Mouse (Mus musculus) stomach, embryonic 16.5 days (tissue): ENCODE measurements around the gene Sall4. TPM values are rescaled to one million over a fixed set of nuclear protein-coding genes. Genes with fewer than 3 reads are reported as not detected.

Experiments used
- ATAC-seq: fragments of 200-750 bp; cut with Nextera tagmentation; 2 replicates; pipeline ENCODE4 v1.8.0; 2017; ENCODE audit warnings: moderate number of reproducible peaks, moderate TSS enrichment; ENCODE audit not compliant: insufficient read depth, low FRiP score
- H3K27ac ChIP-seq: fragments of 300-500 bp; sonication (generic); 2 replicates; pipeline ENCODE4 v1.5.1; 2014; ENCODE audit warnings: low read length
- H3K27me3 ChIP-seq: fragments of 300-500 bp; sonication (generic); 2 replicates; pipeline ENCODE4 v1.6.1; 2014; ENCODE audit warnings: low read length, control low read depth, mixed read lengths; ENCODE audit not compliant: control insufficient read depth, insufficient read depth
- H3K36me3 ChIP-seq: fragments of 300-500 bp; sonication (generic); 2 replicates; pipeline ENCODE4 v1.6.1; 2014; ENCODE audit warnings: low read length; ENCODE audit not compliant: control insufficient read depth, insufficient read depth
- H3K4me1 ChIP-seq: fragments of 300-500 bp; sonication (generic); 2 replicates; pipeline ENCODE4 v1.6.1; 2014; ENCODE audit warnings: low read length, control low read depth, mixed read lengths; ENCODE audit not compliant: control insufficient read depth, insufficient read depth
- H3K4me2 ChIP-seq: fragments of 300-500 bp; sonication (generic); 2 replicates; pipeline ENCODE4 v1.6.1; 2014; ENCODE audit warnings: low read depth, low read length, mixed read lengths
- H3K4me3 ChIP-seq: fragments of 300-500 bp; sonication (generic); replicated peaks from 2 replicates; pipeline ENCODE4 v1.5.1; 2014; ENCODE audit warnings: mild to moderate bottlenecking, low read length
- H3K9ac ChIP-seq: fragments of 300-500 bp; sonication (generic); 2 replicates; pipeline ENCODE4 v1.6.1; 2014; ENCODE audit warnings: low read length
- H3K9me3 ChIP-seq: fragments of 300-500 bp; sonication (generic); replicated peaks from 2 replicates; pipeline ENCODE4 v1.6.1; 2016; ENCODE audit warnings: low read length, control low read depth; ENCODE audit not compliant: control insufficient read depth
- WGBS: fragments of 180-500 bp; shearing (Covaris S2); extraction: QIAGEN DNeasy Blood & Tissue Kit; methylation state at CpG from one replicate; pipeline ENCODE4 v1.1.7; 2014; 5-methylcytosine and 5-hydroxymethylcytosine counted together
- polyA plus RNA-seq: library from polyadenylated mRNA; unstranded; fragments of >200 nt; fragmentation: Nextera tagmentation; extraction: Ambion mirVana; gene quantifications from 2 replicates; pipeline ENCODE4 v1.2.1, GENCODE M21; 2015

Gene Sall4
- polyA plus RNA-seq, 1 experiment from 2014 or later, result 0.52 TPM

DNA sequence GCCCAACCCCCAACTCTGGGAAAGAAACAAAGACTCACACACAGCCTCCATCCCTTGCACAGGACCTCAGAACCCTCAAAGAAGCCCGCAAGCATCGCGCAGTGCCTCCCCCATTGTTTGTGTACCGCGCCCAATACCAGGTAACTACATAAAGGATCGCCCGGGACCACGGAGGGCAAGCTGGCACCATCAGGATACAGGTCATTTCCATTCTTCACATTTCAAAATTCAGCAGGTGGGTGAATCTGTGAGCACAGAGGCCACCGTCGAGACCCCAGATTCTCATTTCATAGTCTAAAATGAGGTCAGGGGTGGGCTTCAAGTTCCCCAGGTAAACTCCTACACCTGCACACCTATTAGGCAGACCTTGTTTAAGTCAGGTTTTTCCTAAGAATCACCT is 27.2 kb downstream of the Sall4 start:
- H3K4me2 ChIP-seq, result peak overlapping the region; percentile 81
- no peak for ATAC-seq
- H3K9ac ChIP-seq, result no peak overlapping the region
- no peaks in the 10 kb centered on the region for H3K9me3 ChIP-seq
- WGBS, result 83% methylated on average over 10 of the region's 10 CpGs
- H3K27me3 ChIP-seq, result no peaks in the 10 kb centered on the region
- no peaks in the 10 kb centered on the region for H3K36me3 ChIP-seq
- H3K4me1 ChIP-seq, result no peaks in the 10 kb centered on the region; the same call in 1 of the 2 replicates
- H3K4me3 ChIP-seq, result peak overlapping the region; percentile 82
- H3K27ac ChIP-seq, result peak overlapping the region; percentile 84

DNA sequence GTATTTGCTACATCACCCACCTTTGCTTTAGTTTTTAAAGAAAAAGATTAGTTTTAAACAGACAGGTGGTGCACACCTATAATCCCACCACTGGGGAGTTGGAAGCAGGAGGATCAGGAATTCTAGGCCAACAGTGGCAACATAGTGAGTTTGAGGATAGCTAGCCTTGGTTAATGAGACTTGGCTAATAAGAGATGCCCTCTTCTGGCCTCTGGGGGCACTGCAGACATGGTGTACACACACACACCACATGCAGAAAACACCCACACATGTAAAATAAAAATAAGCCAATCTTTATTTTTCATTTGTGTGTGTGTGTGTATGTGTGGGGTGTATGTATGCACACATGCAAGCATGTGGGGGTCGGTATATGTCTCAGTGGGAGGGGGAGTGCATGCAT is 28.9 kb downstream of the Sall4 start:
- Histone ChIP-seq H3K4me3 (no peak overlapping the region), H3K27me3 (no peaks in the 10 kb centered on the region), H3K4me1 (peaks cover 2% of the 10 kb centered on the region; the same call in 1 of the 2 replicates), H3K36me3 (no peaks in the 10 kb centered on the region), H3K4me2 (no peak overlapping the region), H3K9me3 (no peaks in the 10 kb centered on the region), H3K9ac (no peak overlapping the region), H3K27ac (no peak overlapping the region)
- ATAC-seq, result no peak
- 100% methylated on average over 1 of the region's 1 CpGs for WGBS

DNA sequence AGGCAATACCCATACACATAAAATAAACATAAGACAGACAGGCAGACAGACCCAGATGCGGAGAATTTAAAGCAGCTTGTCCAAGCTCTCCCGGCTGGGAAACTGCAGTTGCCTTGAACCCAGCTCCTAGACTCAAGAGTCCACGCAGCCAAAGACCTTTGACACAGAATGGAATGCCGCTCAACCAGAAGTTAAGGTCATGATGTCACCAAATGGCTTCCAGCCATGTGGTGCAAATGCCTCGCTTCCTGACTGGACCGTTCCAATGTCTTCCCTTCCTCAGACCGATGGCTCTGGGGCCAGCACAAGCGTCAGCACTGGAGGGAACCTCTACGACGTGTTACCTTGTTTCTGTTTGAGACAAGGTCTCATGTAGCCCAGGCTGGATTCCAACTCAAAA is 29.9 kb downstream of the Sall4 start:
- whole genome bisulfite sequencing, result 81% methylated on average over 10 of the region's 10 CpGs
- ATAC-seq, result no peak
- no peak overlapping the region for H3K27ac ChIP-seq
- H3K9me3 ChIP-seq, result no peaks in the 10 kb centered on the region
- no peaks in the 10 kb centered on the region for H3K27me3 ChIP-seq
- peaks cover 2% of the 10 kb centered on the region; the same call in 1 of the 2 replicates for H3K4me1 ChIP-seq
- H3K4me2 ChIP-seq, result no peak overlapping the region
- H3K4me3 ChIP-seq, result no peak overlapping the region
- no peak overlapping the region for H3K9ac ChIP-seq
- no peaks in the 10 kb centered on the region for H3K36me3 ChIP-seq

DNA sequence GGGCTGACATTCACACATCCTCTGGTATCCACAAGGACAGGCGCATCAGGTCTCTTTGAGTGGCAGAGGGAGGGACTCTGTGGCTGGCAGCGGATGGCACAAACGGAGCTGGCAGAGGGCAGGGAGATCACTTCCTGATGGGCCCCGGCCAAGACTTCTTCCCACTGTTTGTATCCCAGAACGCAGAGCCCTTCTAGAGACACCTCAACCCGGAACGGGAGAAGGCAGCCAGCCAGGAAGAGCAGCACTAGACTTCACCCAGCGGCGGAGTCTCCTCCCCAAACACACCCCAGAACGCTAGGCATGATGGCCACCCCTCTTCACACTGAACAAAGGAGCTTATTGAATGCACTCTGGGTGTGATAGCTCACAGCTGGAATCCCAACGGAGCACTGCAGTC is 33.7 kb downstream of the Sall4 start:
- WGBS, result 43% methylated on average over 11 of the region's 11 CpGs
- no peaks in the 10 kb centered on the region for H3K27me3 ChIP-seq
- peak; percentile 48; the same call in 1 of the 2 replicates for ATAC-seq
- 0 out of 2 replicates have a peak, but pooled peaks cover 2% of the 10 kb centered on the region for H3K4me1 ChIP-seq
- H3K9ac ChIP-seq, result no peak overlapping the region
- no peaks in the 10 kb centered on the region for H3K9me3 ChIP-seq
- no peaks in the 10 kb centered on the region for H3K36me3 ChIP-seq
- no peak overlapping the region for H3K27ac ChIP-seq
- H3K4me3 ChIP-seq, result no peak overlapping the region
- no peak overlapping the region for H3K4me2 ChIP-seq

DNA sequence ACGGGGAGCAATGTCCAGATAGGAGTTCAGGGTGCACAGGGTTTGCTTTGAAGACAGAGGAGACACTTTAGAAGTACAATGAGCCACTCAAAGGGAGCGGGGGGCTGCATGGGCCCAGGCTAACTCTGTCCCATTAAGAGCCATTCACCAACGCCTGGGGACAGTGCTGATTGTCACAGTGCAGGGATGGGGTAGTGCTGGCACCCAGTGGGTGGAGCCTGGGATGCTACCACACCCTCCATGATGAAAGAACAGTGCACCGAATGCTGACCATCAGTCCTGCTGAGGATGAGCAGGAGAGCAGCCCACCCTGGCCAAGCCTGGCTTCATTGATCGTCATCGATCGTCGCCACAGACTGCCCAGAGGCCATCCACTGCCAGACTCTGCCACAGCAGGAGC is 36.5 kb downstream of the Sall4 start:
- Histone ChIP-seq H3K4me2 (no peak overlapping the region), H3K27ac (no peak overlapping the region), H3K36me3 (no peaks in the 10 kb centered on the region), H3K9me3 (no peaks in the 10 kb centered on the region), H3K9ac (no peak overlapping the region), H3K4me3 (no peak overlapping the region), H3K27me3 (no peaks in the 10 kb centered on the region), H3K4me1 (0 out of 2 replicates have a peak, but pooled peaks cover 6% of the 10 kb centered on the region)
- WGBS, result 76% methylated on average over 8 of the region's 8 CpGs
- ATAC-seq, result no peak

DNA sequence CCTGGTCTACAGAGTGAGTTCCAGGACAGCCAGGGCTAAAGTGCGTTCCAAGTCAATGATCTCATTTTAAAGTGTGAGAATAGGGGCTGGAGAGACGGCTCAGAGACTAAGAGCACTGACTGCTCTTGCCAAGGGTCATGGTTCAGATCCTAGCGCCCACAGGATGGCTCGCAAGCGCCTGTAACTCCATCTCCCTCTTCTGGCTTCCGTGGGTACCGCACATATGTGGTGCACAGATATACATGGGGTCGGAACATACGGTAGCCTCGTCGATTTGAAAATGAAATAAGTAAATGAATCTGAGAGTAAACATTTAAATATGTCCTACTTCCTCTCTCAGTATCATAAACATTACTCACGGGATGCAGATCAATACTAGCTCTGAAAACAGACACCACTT is 38.0 kb downstream of the Sall4 start:
- no peak overlapping the region for H3K4me3 ChIP-seq
- no peaks in the 10 kb centered on the region for H3K9me3 ChIP-seq
- H3K36me3 ChIP-seq, result no peaks in the 10 kb centered on the region
- no peak for ATAC-seq
- WGBS, result 79% methylated on average over 12 of the region's 12 CpGs
- no peak overlapping the region for H3K9ac ChIP-seq
- 0 out of 2 replicates have a peak, but pooled peaks cover 6% of the 10 kb centered on the region for H3K4me1 ChIP-seq
- H3K27me3 ChIP-seq, result no peaks in the 10 kb centered on the region
- H3K27ac ChIP-seq, result no peak overlapping the region
- no peak overlapping the region for H3K4me2 ChIP-seq

DNA sequence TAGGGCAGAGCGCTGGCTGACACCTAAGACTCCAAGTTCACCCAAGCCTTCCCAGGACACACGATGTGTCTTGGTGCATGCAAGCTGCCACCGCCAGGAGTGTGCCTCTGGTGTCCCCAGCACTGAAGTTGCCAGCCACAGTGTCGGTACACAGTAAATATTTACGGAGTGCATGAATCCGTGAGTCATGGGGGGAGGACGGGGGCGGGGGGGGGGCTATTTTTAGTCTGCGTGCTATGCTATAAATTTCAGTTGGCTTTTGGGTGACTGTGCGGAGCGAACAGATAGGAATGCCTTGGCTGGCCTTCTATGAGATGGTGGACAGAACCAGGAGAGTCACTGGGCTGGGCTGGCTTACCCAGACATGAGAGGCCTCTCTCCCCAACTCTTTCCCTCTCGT is 39.7 kb downstream of the Sall4 start:
- H3K27me3 ChIP-seq, result no peaks in the 10 kb centered on the region
- H3K4me1 ChIP-seq, result 0 out of 2 replicates have a peak, but pooled peaks cover 4% of the 10 kb centered on the region
- no peak overlapping the region for H3K9ac ChIP-seq
- 60% methylated on average over 12 of the region's 12 CpGs for WGBS
- ATAC-seq, result no peak
- no peak overlapping the region for H3K27ac ChIP-seq
- H3K36me3 ChIP-seq, result no peaks in the 10 kb centered on the region
- no peak overlapping the region for H3K4me2 ChIP-seq
- no peak overlapping the region for H3K4me3 ChIP-seq
- H3K9me3 ChIP-seq, result no peaks in the 10 kb centered on the region

DNA sequence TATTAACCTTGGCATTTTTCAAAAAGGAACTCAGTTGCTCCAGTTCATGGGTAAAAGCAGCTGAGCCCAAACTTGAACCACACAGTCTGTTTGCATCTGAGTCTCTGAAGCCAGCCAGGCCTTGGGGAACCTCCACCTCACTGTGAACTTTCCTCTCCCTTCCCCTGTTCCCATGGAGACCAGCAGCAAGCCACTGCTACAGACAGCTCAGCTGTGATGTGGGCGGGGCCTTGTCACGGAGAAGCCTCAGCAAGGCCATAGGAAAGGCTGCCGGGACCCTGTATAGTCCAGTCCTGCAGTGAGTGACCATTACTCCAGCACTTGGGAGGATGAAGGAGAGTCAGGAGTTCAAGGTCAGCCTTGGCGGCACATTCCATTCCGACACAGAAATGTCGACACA is 41.7 kb downstream of the Sall4 start:
- H3K9ac ChIP-seq, result no peak overlapping the region
- peak; percentile 81 for ATAC-seq
- WGBS, result 34% methylated on average over 6 of the region's 6 CpGs
- no peak overlapping the region for H3K4me2 ChIP-seq
- H3K27ac ChIP-seq, result no peak overlapping the region
- 0 out of 2 replicates have a peak, but pooled peaks cover 4% of the 10 kb centered on the region for H3K4me1 ChIP-seq
- H3K9me3 ChIP-seq, result no peaks in the 10 kb centered on the region
- no peaks in the 10 kb centered on the region for H3K36me3 ChIP-seq
- no peaks in the 10 kb centered on the region for H3K27me3 ChIP-seq
- no peak overlapping the region for H3K4me3 ChIP-seq

DNA sequence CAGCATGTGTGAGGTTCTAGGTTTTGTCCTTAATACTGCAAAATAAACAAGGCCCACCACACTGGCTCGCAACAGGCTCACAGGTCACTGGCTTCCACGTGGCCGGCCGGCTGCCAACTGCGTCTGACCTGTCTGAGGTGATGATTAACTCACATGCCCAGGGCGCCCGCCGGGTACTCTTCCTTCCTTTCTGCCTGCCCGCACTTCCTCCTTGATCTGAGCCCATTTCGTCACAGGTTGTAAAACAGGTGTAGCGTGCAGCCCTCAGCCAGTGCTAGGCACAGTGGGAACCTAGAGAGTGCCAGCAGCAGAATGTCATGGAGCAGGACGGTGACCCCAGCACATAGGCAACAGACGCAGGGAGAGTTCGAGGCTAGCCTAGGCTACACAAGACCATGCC is 46.4 kb downstream of the Sall4 start:
- Histone ChIP-seq H3K9ac (no peak overlapping the region), H3K27me3 (no peaks in the 10 kb centered on the region), H3K4me3 (no peak overlapping the region), H3K9me3 (no peaks in the 10 kb centered on the region), H3K27ac (no peak overlapping the region), H3K36me3 (no peaks in the 10 kb centered on the region), H3K4me2 (no peak overlapping the region), H3K4me1 (no peaks in the 10 kb centered on the region)
- WGBS, result 66% methylated on average over 14 of the region's 14 CpGs
- ATAC-seq, result peak; percentile 45

DNA sequence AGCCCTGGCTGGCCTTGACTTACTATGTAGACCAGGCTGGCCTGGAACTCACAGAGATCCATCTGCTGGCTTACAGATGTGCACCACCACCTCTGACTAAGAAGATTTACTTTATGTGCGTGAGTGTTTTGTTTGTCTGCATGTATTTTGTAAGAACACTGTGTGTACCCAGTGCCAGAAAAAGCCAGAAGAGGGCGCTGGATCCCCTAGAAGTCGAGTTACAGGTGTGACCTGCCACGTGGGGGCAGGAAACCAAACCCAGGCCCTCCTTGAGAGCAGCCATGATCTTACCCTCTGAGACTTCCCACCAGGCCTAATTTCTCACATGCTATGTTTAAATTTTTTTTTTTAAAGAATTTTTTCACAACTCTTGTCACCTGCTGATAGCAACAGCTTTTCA is 48.0 kb downstream of the Sall4 start:
- no peak overlapping the region for H3K4me3 ChIP-seq
- no peak for ATAC-seq
- no peaks in the 10 kb centered on the region for H3K36me3 ChIP-seq
- H3K4me2 ChIP-seq, result no peak overlapping the region
- no peaks in the 10 kb centered on the region for H3K4me1 ChIP-seq
- H3K9me3 ChIP-seq, result no peaks in the 10 kb centered on the region
- H3K9ac ChIP-seq, result no peak overlapping the region
- 71% methylated on average over 4 of the region's 4 CpGs for WGBS
- H3K27me3 ChIP-seq, result no peaks in the 10 kb centered on the region
- H3K27ac ChIP-seq, result no peak overlapping the region
